Mouse (Mus musculus) layer of hippocampus, adult 11-12 months (tissue): ENCODE results near the gene Atrnl1.

ENCODE experiments used
- DNase-seq: peaks from one replicate; pipeline ENCODE4 v3.0.0; 2022; ENCODE audit warnings: low spot score

The Atrnl1 gene

GRCm38 (mm10) chr19:58076961-58077371 lies 466.1 kb downstream of the Atrnl1 start:
- no peak for DNase-seq

GRCm38 (mm10) chr19:58077529-58078070 lies 466.8 kb downstream of the Atrnl1 start:
- no peak for DNase-seq

- DNase-seq, result no peak
Measured at GRCm38 (mm10) chr19:58080168-58080567, 469.3 kb downstream of the Atrnl1 start.

- peak; percentile 6 for DNase-seq
Measured at GRCm38 (mm10) chr19:58082751-58083150, 471.9 kb downstream of the Atrnl1 start.

GRCm38 (mm10) chr19:58084826-58085225 lies 474.0 kb downstream of the Atrnl1 start:
- DNase-seq, result no peak

- no peak for DNase-seq
Measured at GRCm38 (mm10) chr19:58086734-58087133, 475.9 kb downstream of the Atrnl1 start.

GRCm38 (mm10) chr19:58087901-58088300 lies 477.1 kb downstream of the Atrnl1 start:
- no peak for DNase-seq

- no peak for DNase-seq
Measured at GRCm38 (mm10) chr19:58088433-58088832, 477.6 kb downstream of the Atrnl1 start.

- no peak for DNase-seq
Measured at GRCm38 (mm10) chr19:58091911-58092310, 481.1 kb downstream of the Atrnl1 start.

GRCm38 (mm10) chr19:58094781-58095543 lies 484.1 kb downstream of the Atrnl1 start:
- no peak for DNase-seq

GRCm38 (mm10) chr19:58095776-58096175 lies 484.9 kb downstream of the Atrnl1 start:
- DNase-seq, result no peak

GRCm38 (mm10) chr19:58097195-58097594 lies 486.4 kb downstream of the Atrnl1 start:
- DNase-seq, result no peak

GRCm38 (mm10) chr19:58099539-58099938 lies 488.7 kb downstream of the Atrnl1 start:
- DNase-seq, result no peak

GRCm38 (mm10) chr19:58100381-58100780 lies 489.5 kb downstream of the Atrnl1 start:
- DNase-seq, result no peak

- peak; percentile 48 for DNase-seq
Measured at GRCm38 (mm10) chr19:58104544-58104943, 493.7 kb downstream of the Atrnl1 start.

- DNase-seq, result no peak
Measured at GRCm38 (mm10) chr19:58107632-58108031, 496.8 kb downstream of the Atrnl1 start.

- no peak for DNase-seq
Measured at GRCm38 (mm10) chr19:58110491-58110890, 499.7 kb downstream of the Atrnl1 start.

GRCm38 (mm10) chr19:58111291-58111690 lies 500.5 kb downstream of the Atrnl1 start:
- DNase-seq, result no peak

GRCm38 (mm10) chr19:58112151-58112550 lies 501.3 kb downstream of the Atrnl1 start:
- no peak for DNase-seq

- no peak for DNase-seq
Measured at GRCm38 (mm10) chr19:58113092-58113731, 502.4 kb downstream of the Atrnl1 start.

- DNase-seq, result no peak
Measured at GRCm38 (mm10) chr19:58117595-58117994, 506.8 kb downstream of the Atrnl1 start.

GRCm38 (mm10) chr19:58118141-58118835 lies 507.5 kb downstream of the Atrnl1 start:
- DNase-seq, result peak; percentile 59

GRCm38 (mm10) chr19:58118864-58119263 lies 508.0 kb downstream of the Atrnl1 start:
- no peak for DNase-seq
